18 mouse cellular contexts compared by ENCODE assay signal in genomic region chr4:75850343-75850742, GRCm38 (mm10).
"Had no signal": no experiment of that assay in that cellular context is flagged by ENCODE, and none has a peak within 500 bp of the region (broad histone marks: within the 10 kb centered on the region; RNA-seq: fewer than 3 reads in every experiment).

No protein-coding gene starts in this region.

- H3K27ac ChIP-seq: lung, embryonic 15.5 days; macrophage; midbrain, embryonic 13.5 days; midbrain, embryonic 15.5 days; neural tube, embryonic 12.5 days had no signal

- H3K4me1 ChIP-seq: lung, embryonic 15.5 days; megakaryocyte, embryonic 14.5 days; midbrain, embryonic 13.5 days; midbrain, embryonic 15.5 days had no signal

- DNase-seq: liver, postnatal 0 days; lung, adult 2 months; lung, postnatal 14 days; lung, postnatal 36 days; right cerebral cortex, postnatal 14 days; right cerebral cortex, postnatal 4 days; spleen, adult 18-20 months; thymus, adult 18-20 months; thymus, postnatal 14 days; thymus, postnatal 36 days had no signal

- H3K9me3 ChIP-seq: lung, embryonic 15.5 days; midbrain, embryonic 13.5 days; midbrain, embryonic 15.5 days; neural tube, embryonic 12.5 days had no signal

- H3K4me2 ChIP-seq: lung, embryonic 15.5 days; midbrain, embryonic 11.5 days; midbrain, embryonic 13.5 days; midbrain, embryonic 15.5 days; neural tube, embryonic 12.5 days had no signal

- H3K4me3 ChIP-seq: lung, embryonic 15.5 days; megakaryocyte, embryonic 14.5 days; midbrain, embryonic 13.5 days; midbrain, embryonic 15.5 days; neural tube, embryonic 12.5 days had no signal

- ATAC-seq: liver, postnatal 0 days; lung, postnatal 0 days; midbrain, embryonic 13.5 days; midbrain, embryonic 15.5 days had no signal

- H3K27me3 ChIP-seq: lung, embryonic 15.5 days; megakaryocyte, embryonic 14.5 days; midbrain, embryonic 13.5 days; midbrain, embryonic 15.5 days; neural tube, embryonic 12.5 days had no signal

- H3K36me3 ChIP-seq: lung, embryonic 15.5 days; midbrain, embryonic 13.5 days; midbrain, embryonic 15.5 days; neural tube, embryonic 12.5 days had no signal

- H3K9ac ChIP-seq: liver, postnatal 0 days; lung, embryonic 15.5 days; midbrain, embryonic 13.5 days; midbrain, embryonic 15.5 days; neural tube, embryonic 12.5 days had no signal
